Comparison of ENCODE assay signal across 8 mouse cellular contexts in the genomic region with DNA sequence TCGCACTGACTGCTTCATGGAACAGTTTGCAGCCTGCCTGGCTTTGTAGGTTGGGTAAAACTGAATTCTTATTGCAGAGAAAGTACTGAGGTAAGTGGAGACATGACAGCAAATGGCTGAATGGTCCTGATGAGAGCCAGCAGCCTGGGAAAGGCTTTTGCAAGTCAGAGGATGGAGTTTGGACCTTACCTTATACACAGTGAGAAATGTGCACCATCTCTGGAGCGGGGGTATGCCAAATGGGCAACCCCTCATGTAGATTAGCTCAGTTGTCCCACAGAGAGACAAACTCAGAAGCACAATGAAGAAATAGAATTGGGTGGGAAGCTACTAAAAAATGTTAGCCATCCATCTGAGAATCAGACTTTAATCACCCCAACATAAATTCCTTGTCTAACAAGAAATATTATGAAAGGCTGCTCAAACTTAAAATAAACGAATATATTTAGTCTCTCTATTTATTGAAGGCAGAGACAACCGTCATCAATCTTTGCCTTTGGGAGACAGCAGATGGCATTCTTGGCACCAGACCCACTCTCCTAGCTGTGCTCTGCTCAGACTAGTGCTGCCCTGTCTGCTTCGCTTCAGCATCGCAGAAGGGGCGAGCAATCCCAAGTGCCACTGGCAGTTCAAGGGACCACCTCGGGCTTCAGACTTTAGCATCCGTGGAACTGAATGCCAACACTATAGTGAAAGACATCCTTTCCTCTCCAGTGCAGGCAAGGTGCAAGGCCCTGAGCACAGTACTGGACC. TPM values are rescaled to one million over a fixed set of nuclear protein-coding genes. Genes with fewer than 3 reads are reported as not detected.
DNase-seq lines count a peak whose midpoint lies in the region.

No protein-coding gene starts in this region.

- intact Hi-C loops in left cerebral cortex, postnatal 4 days (cut with DNase I), result no loop called here

- peak; percentile 51 for DNase-seq in adrenal gland, postnatal 10 days
- no peak for DNase-seq in adrenal gland, postnatal 4 days (ENCODE audit: low spot score in 2 of 2)
- DNase-seq in brain, embryonic 18.5 days (ENCODE audit: low read depth, low spot score), result peak; percentile 70
- peak; percentile 79 to 89 for DNase-seq in frontal cortex, postnatal 36 days (ENCODE audit: low spot score in 2 of 2)
- peak; percentile 88 for DNase-seq in left cerebral cortex, postnatal 4 days
- DNase-seq in liver, result no peak
- DNase-seq in heart, postnatal 4 days, result no peak
- no peak for DNase-seq in embryo, embryonic 10.5 days (ENCODE audit: low spot score)

RNA-seq across cellular contexts. Expression of a gene that starts 51.5 kb away (rescaled TPM):
- 10 to 100 TPM; 11.6 to 13.8 TPM for total RNA-seq in adrenal gland, postnatal 10 days (2021)
- 10 to 100 TPM; 13.1 to 16.7 TPM for total RNA-seq in adrenal gland, postnatal 4 days (2021)
- total RNA-seq in left cerebral cortex, postnatal 4 days (2021), result 10 to 100 TPM; 21.6 to 23.0 TPM
- total RNA-seq in heart, postnatal 4 days (2021), result 1 to 10 TPM; 9.8 to 9.9 TPM

Comparison
In these comparisons a context has a peak if more than half of its experiments do, and no peak if none do; other contexts are left out.
1. DNase-seq: peak in adrenal gland, postnatal 10 days (single experiment), brain, embryonic 18.5 days (single experiment), frontal cortex, postnatal 36 days (2 of 2) and left cerebral cortex, postnatal 4 days (single experiment); none in adrenal gland, postnatal 4 days (0 of 2), liver (single experiment), heart, postnatal 4 days (single experiment) and embryo, embryonic 10.5 days (single experiment).